Comparison of ENCODE assay signal across 17 mouse cellular contexts in the genomic region with DNA sequence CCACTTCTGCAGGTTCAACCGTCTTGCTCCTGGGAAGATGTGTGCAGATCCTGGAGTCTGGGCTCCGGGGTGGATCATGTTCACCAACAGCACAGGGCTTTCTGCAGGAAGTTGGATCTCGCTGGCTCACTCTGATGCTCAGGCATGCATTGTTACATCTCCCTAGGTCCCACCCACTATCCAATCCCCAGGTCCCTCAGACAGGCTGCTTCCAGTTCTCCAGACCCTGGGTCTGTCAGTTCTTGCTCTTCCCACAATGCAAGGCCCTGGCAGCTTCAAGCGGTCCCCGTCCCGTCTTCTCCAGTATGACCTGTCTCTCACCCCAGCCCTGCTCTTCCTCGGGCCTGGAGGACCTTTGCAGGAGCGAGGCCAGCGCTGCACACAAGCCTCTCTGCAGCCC. TPM values are rescaled to one million over a fixed set of nuclear protein-coding genes. Genes with fewer than 3 reads are reported as not detected.
DNase-seq lines count a peak whose midpoint lies in the region; ATAC-seq and TF ChIP-seq lines count a peak whose summit lies in the region.
"Had no signal": no experiment of that assay in that cellular context is flagged by ENCODE, and none has a peak within 500 bp of the region (broad histone marks: within the 10 kb centered on the region; RNA-seq: fewer than 3 reads in every experiment).

No protein-coding gene starts in this region.

- H3K4me3 ChIP-seq in forebrain, embryonic 13.5 days: no peak overlapping the region
- no peak overlapping the region for H3K4me3 ChIP-seq in forebrain, embryonic 11.5 days (ENCODE audit: low read depth, low read length)
- no peak overlapping the region for H3K4me3 ChIP-seq in hindbrain, embryonic 13.5 days
- no peak overlapping the region for H3K4me3 ChIP-seq in midbrain, embryonic 16.5 days (ENCODE audit: low read depth, low read length)
- H3K4me3 ChIP-seq in kidney, adult 2 months (ENCODE audit: insufficient read depth, low read depth, low read length): no peak overlapping the region
- H3K4me3 ChIP-seq: heart, embryonic 15.5 days; intestine, embryonic 15.5 days had no signal

- ATAC-seq in forebrain, embryonic 13.5 days: no peak
- ATAC-seq in forebrain, embryonic 11.5 days (replicated peaks; ENCODE audit: low FRiP score): no peak
- no peak; the same call in 1 of the 2 replicates for ATAC-seq in hindbrain, embryonic 13.5 days (ENCODE audit: low FRiP score)
- ATAC-seq in midbrain, embryonic 16.5 days: peak; percentile 33
- ATAC-seq: intestine, embryonic 15.5 days had no signal

- no peak for TF ChIP-seq POLR2A in kidney, adult 2 months (IDR thresholded peaks at IDR 0.05; ENCODE audit: low read depth, low read length)

- peak overlapping the region; percentile 52 for H3K9ac ChIP-seq in forebrain, embryonic 13.5 days
- H3K9ac ChIP-seq in forebrain, embryonic 11.5 days (ENCODE audit: low read length): no peak overlapping the region
- H3K9ac ChIP-seq in hindbrain, embryonic 13.5 days: peak overlapping the region; percentile 51
- peak overlapping the region; percentile 52 for H3K9ac ChIP-seq in midbrain, embryonic 16.5 days (ENCODE audit: low read depth, low read length)
- H3K9ac ChIP-seq: heart, embryonic 15.5 days; intestine, embryonic 15.5 days had no signal

- TF ChIP-seq CTCF in kidney, adult 2 months (conservative IDR thresholded peaks at IDR 0.05; ENCODE audit: insufficient read depth, insufficient read length, low read depth, low read length): no peak

- H3K9me3 ChIP-seq in forebrain, embryonic 13.5 days (replicated peaks): no peaks in the 10 kb centered on the region
- no peaks in the 10 kb centered on the region; the same call in 1 of the 2 replicates for H3K9me3 ChIP-seq in forebrain, embryonic 11.5 days (ENCODE audit: control insufficient read depth, low read length)
- no peaks in the 10 kb centered on the region for H3K9me3 ChIP-seq in hindbrain, embryonic 13.5 days
- H3K9me3 ChIP-seq in midbrain, embryonic 16.5 days (replicated peaks; ENCODE audit: control insufficient read depth, low read length, poor library complexity, severe bottlenecking): no peaks in the 10 kb centered on the region
- H3K9me3 ChIP-seq: heart, embryonic 15.5 days; intestine, embryonic 15.5 days had no signal

- no peak for DNase-seq in forebrain, embryonic 11.5 days (ENCODE audit: low spot score)
- DNase-seq in MN1 (ENCODE audit: low spot score): peak; percentile 46
- no peak for DNase-seq in adrenal gland, adult (ENCODE audit: inconsistent age in 2 of 2, low spot score in 1 of 2)
- no peak for DNase-seq in kidney, adult 2 months
- DNase-seq in kidney, adult 9 months: no peak
- DNase-seq: cerebellum, adult 8-10 months; lung, postnatal 10 days had no signal

- H3K36me3 ChIP-seq in forebrain, embryonic 13.5 days (ENCODE audit: poor library complexity, severe bottlenecking): no peaks in the 10 kb centered on the region
- H3K36me3 ChIP-seq in forebrain, embryonic 11.5 days (ENCODE audit: control insufficient read depth, insufficient read depth, low read length): no peaks in the 10 kb centered on the region
- H3K36me3 ChIP-seq in hindbrain, embryonic 13.5 days: no peaks in the 10 kb centered on the region
- H3K36me3 ChIP-seq in midbrain, embryonic 16.5 days (ENCODE audit: control insufficient read depth, insufficient read depth, low read length): no peaks in the 10 kb centered on the region
- no peaks in the 10 kb centered on the region for H3K36me3 ChIP-seq in kidney, adult 2 months (ENCODE audit: control insufficient read depth, insufficient read depth, low read length)
- H3K36me3 ChIP-seq: G1E; heart, embryonic 15.5 days; intestine, embryonic 15.5 days had no signal

- peaks cover 64% of the 10 kb centered on the region for H3K4me1 ChIP-seq in forebrain, embryonic 13.5 days
- peaks cover 19% of the 10 kb centered on the region for H3K4me1 ChIP-seq in forebrain, embryonic 11.5 days (replicated peaks; ENCODE audit: control insufficient read depth, insufficient read depth, low read length)
- H3K4me1 ChIP-seq in hindbrain, embryonic 13.5 days (replicated peaks): peaks cover 61% of the 10 kb centered on the region
- peaks cover 36% of the 10 kb centered on the region for H3K4me1 ChIP-seq in midbrain, embryonic 16.5 days (ENCODE audit: control insufficient read depth, insufficient read depth, low read length)
- H3K4me1 ChIP-seq in kidney, adult 2 months (ENCODE audit: control insufficient read depth, insufficient read depth, low read length): no peaks in the 10 kb centered on the region

- peaks cover 4% of the 10 kb centered on the region for H3K27me3 ChIP-seq in forebrain, embryonic 13.5 days
- peaks cover 3% of the 10 kb centered on the region; the same call in 1 of the 2 replicates for H3K27me3 ChIP-seq in forebrain, embryonic 11.5 days (ENCODE audit: control insufficient read depth, insufficient read depth, low read length)
- peaks cover 24% of the 10 kb centered on the region for H3K27me3 ChIP-seq in hindbrain, embryonic 13.5 days
- no peaks in the 10 kb centered on the region; the same call in 1 of the 2 replicates for H3K27me3 ChIP-seq in midbrain, embryonic 16.5 days (ENCODE audit: control insufficient read depth, insufficient read depth, low read depth, low read length)
- no peaks in the 10 kb centered on the region for H3K27me3 ChIP-seq in kidney, adult 2 months (replicated peaks; ENCODE audit: control insufficient read depth, insufficient read depth, low read length)

- peak overlapping the region; percentile 91 for H3K27ac ChIP-seq in forebrain, embryonic 13.5 days
- no peak overlapping the region; the same call in 1 of the 2 replicates for H3K27ac ChIP-seq in forebrain, embryonic 11.5 days (ENCODE audit: low read depth, low read length)
- H3K27ac ChIP-seq in hindbrain, embryonic 13.5 days: peak overlapping the region; percentile 89
- H3K27ac ChIP-seq in midbrain, embryonic 16.5 days (ENCODE audit: low read length): peak overlapping the region; percentile 91
- H3K27ac ChIP-seq in kidney, adult 2 months (ENCODE audit: insufficient read depth, low read depth, low read length): no peak overlapping the region
- H3K27ac ChIP-seq: heart, embryonic 15.5 days; intestine, embryonic 15.5 days had no signal

- WGBS in forebrain, embryonic 13.5 days: 27% methylated on average over 9 of the region's 9 CpGs
- 28% methylated on average over 9 of the region's 9 CpGs for WGBS in forebrain, embryonic 11.5 days
- WGBS in hindbrain, embryonic 13.5 days: 23% methylated on average over 9 of the region's 9 CpGs
- 24% methylated on average over 9 of the region's 9 CpGs for WGBS in midbrain, embryonic 16.5 days
- 16% methylated on average over 9 of the region's 9 CpGs for WGBS in kidney, adult 2 months

- H3K4me2 ChIP-seq in forebrain, embryonic 13.5 days: peak overlapping the region; percentile 24; the same call in 1 of the 2 replicates
- H3K4me2 ChIP-seq in forebrain, embryonic 11.5 days (ENCODE audit: low read depth, low read length, severe bottlenecking): no peak overlapping the region
- no peak overlapping the region; the same call in 1 of the 2 replicates for H3K4me2 ChIP-seq in hindbrain, embryonic 13.5 days
- peak overlapping the region; percentile 41 for H3K4me2 ChIP-seq in midbrain, embryonic 16.5 days (ENCODE audit: low read length)
- H3K4me2 ChIP-seq: heart, embryonic 15.5 days; intestine, embryonic 15.5 days; liver, embryonic 11.5 days had no signal

RNA-seq across cellular contexts. Expression of gene Arhgap40, which starts 48.2 kb away (rescaled TPM):
- polyA plus RNA-seq in forebrain, embryonic 13.5 days (2015; fragmentation: Nextera tagmentation; extraction: Ambion mirVana): 0.25 and 0.28 TPM in 2 replicates
- 0.15 TPM in 1 of 2 replicates, not detected in the other for polyA plus RNA-seq in forebrain, embryonic 11.5 days (2014; fragmentation: Nextera tagmentation; extraction: Ambion mirVana)
- polyA plus RNA-seq in hindbrain, embryonic 13.5 days (2015; fragmentation: Nextera tagmentation; extraction: Ambion mirVana): 0.72 and 0.86 TPM in 2 replicates
- polyA plus RNA-seq in midbrain, embryonic 16.5 days (2015; fragmentation: Nextera tagmentation; extraction: Ambion mirVana): 1.4 and 1.5 TPM in 2 replicates
- polyA plus RNA-seq in kidney, adult 2 months (2012; rRNA removed): 0.24 and 0.30 TPM in 2 replicates
- polyA plus RNA-seq: G1E; heart, embryonic 15.5 days; large intestine, adult 2 months; liver, embryonic 11.5 days; spleen, adult 2 months had no signal

RNA-seq across cellular contexts. Expression of gene Slc32a1, which starts 49.8 kb away (rescaled TPM):
- polyA plus RNA-seq in forebrain, embryonic 13.5 days (2015; fragmentation: Nextera tagmentation; extraction: Ambion mirVana): 4.8 and 5.6 TPM in 2 replicates
- polyA plus RNA-seq in forebrain, embryonic 11.5 days (2014; fragmentation: Nextera tagmentation; extraction: Ambion mirVana): 1.9 and 2.5 TPM in 2 replicates
- polyA plus RNA-seq in hindbrain, embryonic 13.5 days (2015; fragmentation: Nextera tagmentation; extraction: Ambion mirVana): 6.6 and 8.1 TPM in 2 replicates
- 8.2 and 8.6 TPM in 2 replicates for polyA plus RNA-seq in midbrain, embryonic 16.5 days (2015; fragmentation: Nextera tagmentation; extraction: Ambion mirVana)
- polyA plus RNA-seq in kidney, adult 2 months (2012; rRNA removed): not detected in 2 replicates
- polyA plus RNA-seq: G1E; gonadal fat pad, adult 2 months; heart, embryonic 15.5 days; intestine, embryonic 15.5 days had no signal

RNA-seq across cellular contexts. Expression of gene Adig, which starts 58.4 kb away (rescaled TPM):
- not detected in 2 replicates for polyA plus RNA-seq in forebrain, embryonic 13.5 days (2015; fragmentation: Nextera tagmentation; extraction: Ambion mirVana)
- polyA plus RNA-seq in forebrain, embryonic 11.5 days (2014; fragmentation: Nextera tagmentation; extraction: Ambion mirVana): not detected in 2 replicates
- not detected in 2 replicates for polyA plus RNA-seq in hindbrain, embryonic 13.5 days (2015; fragmentation: Nextera tagmentation; extraction: Ambion mirVana)
- not detected in 2 replicates for polyA plus RNA-seq in midbrain, embryonic 16.5 days (2015; fragmentation: Nextera tagmentation; extraction: Ambion mirVana)
- polyA plus RNA-seq in kidney, adult 2 months (2012; rRNA removed): 26.8 and 35.2 TPM in 2 replicates
- polyA plus RNA-seq: G1E; heart, embryonic 15.5 days; intestine, embryonic 15.5 days; liver, embryonic 11.5 days had no signal

Comparison
In these comparisons a context has a peak if more than half of its experiments do, and no peak if none do; other contexts are left out.
1. H3K27ac ChIP-seq: peak in forebrain, embryonic 13.5 days (single experiment), hindbrain, embryonic 13.5 days (single experiment) and midbrain, embryonic 16.5 days (single experiment); none in forebrain, embryonic 11.5 days (single experiment) and kidney, adult 2 months (single experiment).
2. H3K4me2 ChIP-seq: peak in forebrain, embryonic 13.5 days (single experiment) and midbrain, embryonic 16.5 days (single experiment); none in forebrain, embryonic 11.5 days (single experiment) and hindbrain, embryonic 13.5 days (single experiment).
3. RNA of gene Adig, which starts 58.4 kb away (polyA plus RNA-seq): 26.8 to 35.2 TPM in kidney, adult 2 months; not detected in midbrain, embryonic 16.5 days, not detected in forebrain, embryonic 11.5 days, not detected in forebrain, embryonic 13.5 days and not detected in hindbrain, embryonic 13.5 days; every median in the first group is over 10 times any median in the second.